10 mouse cellular contexts compared by ENCODE assay signal in genomic region chr10:109985824-109986485, GRCm38 (mm10).
DNase-seq lines count a peak whose midpoint lies in the region; ATAC-seq lines count a peak whose summit lies in the region.
"Had no signal": no experiment of that assay in that cellular context is flagged by ENCODE, and none has a peak within 500 bp of the region (broad histone marks: within the 10 kb centered on the region; RNA-seq: fewer than 3 reads in every experiment).

No protein-coding gene starts in this region.

- ATAC-seq in granulocyte monocyte progenitor cell, adult 5-6 weeks (replicated peaks; ENCODE audit: poor library complexity, severe bottlenecking) = peak; percentile 92
- no peak for ATAC-seq in CD4-positive, CD25-positive, alpha-beta regulatory T cell, adult 4 months

- intact Hi-C loops in heart, postnatal 36 days (cut with DNase I) = loop anchor here (2.0 kb wide), 1 partner anchor 15 kb away; no protein-coding TSS in a partner anchor
- intact Hi-C loops in left cerebral cortex, postnatal 25 days (cut with DNase I) = no loop called here

- DNase-seq in heart, adult 8-10 months (ENCODE audit: low spot score) = peak; percentile 64
- no peak for DNase-seq in heart, postnatal 36 days
- DNase-seq in brain, adult 2 months (ENCODE audit: low read depth, low spot score) = peak; percentile 91
- peak; percentile 39 to 91 for DNase-seq in left cerebral cortex, postnatal 25 days (ENCODE audit: low spot score in 2 of 2)
- DNase-seq in urinary bladder, adult 18-20 months (ENCODE audit: low spot score in 2 of 2) = no peak
- DNase-seq: gastrocnemius, postnatal 14 days; kidney, adult 18-20 months; lung, postnatal 4 days had no signal

Comparison
In these comparisons a context has a peak if more than half of its experiments do, and no peak if none do; other contexts are left out.
1. DNase-seq: peak in heart, adult 8-10 months (single experiment), brain, adult 2 months (single experiment) and left cerebral cortex, postnatal 25 days (2 of 2); none in heart, postnatal 36 days (0 of 2) and urinary bladder, adult 18-20 months (0 of 2).